Mouse (Mus musculus) midbrain, postnatal 0 days (tissue): ENCODE data around the gene Banp. TPM values are rescaled to one million over a fixed set of nuclear protein-coding genes. Genes with fewer than 3 reads are reported as not detected.

Experiments
- ATAC-seq: fragments of 200-750 bp; cut with Nextera tagmentation; 2 replicates; pipeline ENCODE4 v1.8.0; 2017; ENCODE audit warnings: moderate number of reproducible peaks, mild to moderate bottlenecking, moderate TSS enrichment, moderate library complexity; ENCODE audit not compliant: low FRiP score
- DNase-seq: peaks from one replicate; pipeline ENCODE4 v3.0.0-alpha.2; 2015; ENCODE audit warnings: low spot score
- H3K27ac ChIP-seq: fragments of 300-500 bp; sonication (generic); 2 replicates; pipeline ENCODE4 v1.5.1; 2014; ENCODE audit warnings: low read depth, mild to moderate bottlenecking, low read length, mixed read lengths
- H3K27me3 ChIP-seq: fragments of 300-500 bp; sonication (generic); 2 replicates; pipeline ENCODE4 v1.6.1; 2014; ENCODE audit warnings: low read length, control low read depth, mixed read lengths; ENCODE audit not compliant: insufficient read depth
- H3K36me3 ChIP-seq: fragments of 300-500 bp; sonication (generic); 2 replicates; pipeline ENCODE4 v1.6.1; 2014; ENCODE audit warnings: low read length, control low read depth, mixed read lengths; ENCODE audit not compliant: insufficient read depth
- H3K4me1 ChIP-seq: fragments of 300-500 bp; sonication (generic); 2 replicates; pipeline ENCODE4 v1.6.1; 2014; ENCODE audit warnings: mild to moderate bottlenecking, control low read depth, antibody characterized with exemption, low read length, mixed read lengths; ENCODE audit not compliant: insufficient read depth
- H3K4me2 ChIP-seq: fragments of 300-500 bp; sonication (generic); 2 replicates; pipeline ENCODE4 v1.6.1; 2014; ENCODE audit warnings: low read depth, mild to moderate bottlenecking, low read length, mixed read lengths; ENCODE audit not compliant: poor library complexity, severe bottlenecking
- H3K4me3 ChIP-seq: fragments of 300-500 bp; sonication (generic); 2 replicates; pipeline ENCODE4 v1.5.1; 2014; ENCODE audit warnings: low read depth, mild to moderate bottlenecking, low read length, moderate library complexity
- H3K9ac ChIP-seq: fragments of 300-500 bp; sonication (generic); replicated peaks from 2 replicates; pipeline ENCODE4 v1.6.1; 2014; ENCODE audit warnings: mild to moderate bottlenecking, low read length, moderate library complexity, mixed read lengths; ENCODE audit not compliant: poor library complexity, severe bottlenecking
- H3K9me3 ChIP-seq: fragments of 300-500 bp; sonication (generic); 2 replicates; pipeline ENCODE4 v1.6.1; 2016; ENCODE audit warnings: low read length, control low read depth
- CTCF ChIP-seq: IDR thresholded peaks from 2 replicates; pipeline ENCODE4 v1.5.1; 2016; ENCODE audit warnings: antibody characterized with exemption, mild to moderate bottlenecking
- WGBS: fragments of 180-500 bp; shearing (Covaris S2); extraction: QIAGEN DNeasy Blood & Tissue Kit; methylation state at CpG from one replicate; pipeline ENCODE4 v1.1.7; 2014; 5-methylcytosine and 5-hydroxymethylcytosine counted together
- polyA plus RNA-seq: library from polyadenylated mRNA; unstranded; fragments of >200 nt; fragmentation: Nextera tagmentation; extraction: Ambion mirVana; gene quantifications from 2 replicates; pipeline ENCODE4 v1.2.1, GENCODE M21; 2015
- total RNA-seq: library from RNA; depleted of rRNA; stranded (reverse); fragments of >200 nt; gene quantifications from 2 replicates; pipeline ENCODE4 v1.2.3, GENCODE M21; 2014

Gene Banp
- total and polyA plus RNA-seq, 2 experiments from 2014 or later, result 24.8 to 51.6 TPM

- H3K4me2 ChIP-seq, result no peak overlapping the region
- no peak for DNase-seq
- ATAC-seq, result no peak
- H3K4me1 ChIP-seq, result peaks cover under 1% of the 10 kb centered on the region; the same call in 1 of the 2 replicates
- no peak overlapping the region for H3K4me3 ChIP-seq
- no peak for TF ChIP-seq CTCF
- no peaks in the 10 kb centered on the region for H3K36me3 ChIP-seq
- no peaks in the 10 kb centered on the region for H3K27me3 ChIP-seq
- 77% methylated on average over 7 of the region's 7 CpGs for WGBS
- H3K27ac ChIP-seq, result no peak overlapping the region
- no peak overlapping the region for H3K9ac ChIP-seq
- H3K9me3 ChIP-seq, result no peaks in the 10 kb centered on the region
These were observed 87.7 kb downstream of the Banp start for GRCm38 (mm10) chr8:122037279-122037678.

GRCm38 (mm10) chr8:122038076-122038475, 88.5 kb downstream of the Banp start:
- 87% methylated on average over 6 of the region's 6 CpGs for WGBS
- Histone ChIP-seq H3K4me1 (no peaks in the 10 kb centered on the region), H3K4me2 (no peak overlapping the region), H3K9me3 (no peaks in the 10 kb centered on the region), H3K27ac (no peak overlapping the region), H3K4me3 (no peak overlapping the region), H3K36me3 (no peaks in the 10 kb centered on the region), H3K9ac (no peak overlapping the region), H3K27me3 (no peaks in the 10 kb centered on the region)
- TF ChIP-seq CTCF, result no peak
- no peak for DNase-seq
- ATAC-seq, result no peak

- Histone ChIP-seq H3K9me3 (no peaks in the 10 kb centered on the region), H3K36me3 (no peaks in the 10 kb centered on the region), H3K4me2 (no peak overlapping the region), H3K4me3 (no peak overlapping the region), H3K27ac (no peak overlapping the region), H3K9ac (no peak overlapping the region), H3K4me1 (no peaks in the 10 kb centered on the region), H3K27me3 (no peaks in the 10 kb centered on the region)
- DNase-seq (no peak), ATAC-seq (no peak)
- no peak for TF ChIP-seq CTCF
- 68% methylated on average over 4 of the region's 4 CpGs for WGBS
These were observed 89.9 kb downstream of the Banp start for GRCm38 (mm10) chr8:122039452-122039851.

- no peak overlapping the region for H3K4me2 ChIP-seq
- H3K27ac ChIP-seq, result no peak overlapping the region
- H3K36me3 ChIP-seq, result no peaks in the 10 kb centered on the region
- no peaks in the 10 kb centered on the region for H3K4me1 ChIP-seq
- ATAC-seq (no peak), DNase-seq (no peak)
- peak; percentile 71 for TF ChIP-seq CTCF
- H3K9ac ChIP-seq, result no peak overlapping the region
- no peak overlapping the region for H3K4me3 ChIP-seq
- no peaks in the 10 kb centered on the region for H3K9me3 ChIP-seq
- no peaks in the 10 kb centered on the region for H3K27me3 ChIP-seq
- WGBS, result 53% methylated on average over 15 of the region's 15 CpGs
These were observed 97.8 kb downstream of the Banp start for GRCm38 (mm10) chr8:122047206-122047870.

- Histone ChIP-seq H3K4me3 (no peak overlapping the region), H3K36me3 (no peaks in the 10 kb centered on the region), H3K9me3 (no peaks in the 10 kb centered on the region), H3K4me2 (no peak overlapping the region), H3K27me3 (no peaks in the 10 kb centered on the region), H3K27ac (no peak overlapping the region), H3K4me1 (no peaks in the 10 kb centered on the region), H3K9ac (no peak overlapping the region)
- DNase-seq (no peak), ATAC-seq (no peak)
- TF ChIP-seq CTCF, result no peak
- 89% methylated on average over 4 of the region's 4 CpGs for WGBS
These were observed 99.7 kb downstream of the Banp start for GRCm38 (mm10) chr8:122049266-122049665.

GRCm38 (mm10) chr8:122049923-122050322, 100.4 kb downstream of the Banp start:
- no peak for ATAC-seq
- WGBS, result 71% methylated on average over 2 of the region's 2 CpGs
- no peak for TF ChIP-seq CTCF
- no peak overlapping the region for H3K9ac ChIP-seq
- H3K4me1 ChIP-seq, result no peaks in the 10 kb centered on the region
- no peaks in the 10 kb centered on the region for H3K9me3 ChIP-seq
- DNase-seq, result no peak
- no peaks in the 10 kb centered on the region for H3K36me3 ChIP-seq
- H3K4me2 ChIP-seq, result no peak overlapping the region
- H3K27me3 ChIP-seq, result no peaks in the 10 kb centered on the region
- H3K4me3 ChIP-seq, result no peak overlapping the region
- no peak overlapping the region for H3K27ac ChIP-seq
